Mouse (Mus musculus) embryonic facial prominence, embryonic 14.5 days (tissue): ENCODE results near the gene Mars2. TPM values are rescaled to one million over a fixed set of nuclear protein-coding genes. Genes with fewer than 3 reads are reported as not detected.

Source experiments
- ATAC-seq: fragments of 200-750 bp; cut with Nextera tagmentation; 2 replicates; pipeline ENCODE4 v1.8.0; 2017; ENCODE audit warnings: low read depth, moderate number of reproducible peaks, moderate TSS enrichment
- DNase-seq: peaks from one replicate; pipeline ENCODE4 v3.0.0-alpha.2; 2015; ENCODE audit warnings: low spot score
- H3K27ac ChIP-seq: fragments of 300-500 bp; sonication (generic); replicated peaks from 2 replicates; pipeline ENCODE4 v1.5.1; 2014; ENCODE audit warnings: low read depth, mild to moderate bottlenecking, low read length, moderate library complexity
- H3K27me3 ChIP-seq: fragments of 300-500 bp; sonication (generic); replicated peaks from 2 replicates; pipeline ENCODE4 v1.6.1; 2014; ENCODE audit warnings: low read length; ENCODE audit not compliant: control insufficient read depth, insufficient read depth
- H3K36me3 ChIP-seq: fragments of 300-500 bp; sonication (generic); 2 replicates; pipeline ENCODE4 v1.6.1; 2014; ENCODE audit warnings: low read length, mixed read lengths; ENCODE audit not compliant: control insufficient read depth, insufficient read depth
- H3K4me1 ChIP-seq: fragments of 300-500 bp; sonication (generic); 2 replicates; pipeline ENCODE4 v1.6.1; 2014; ENCODE audit warnings: antibody characterized with exemption, low read length; ENCODE audit not compliant: control insufficient read depth, insufficient read depth
- H3K4me2 ChIP-seq: fragments of 300-500 bp; sonication (generic); 2 replicates; pipeline ENCODE4 v1.6.1; 2014; ENCODE audit warnings: low read depth, mild to moderate bottlenecking, low read length, moderate library complexity, mixed read lengths
- H3K4me3 ChIP-seq: fragments of 300-500 bp; sonication (generic); 2 replicates; pipeline ENCODE4 v1.5.1; 2014; ENCODE audit warnings: low read depth, mild to moderate bottlenecking, low read length
- H3K9ac ChIP-seq: fragments of 300-500 bp; sonication (generic); 2 replicates; pipeline ENCODE4 v1.6.1; 2014; ENCODE audit warnings: low read depth, mild to moderate bottlenecking, low read length, moderate library complexity, mixed read lengths
- H3K9me3 ChIP-seq: fragments of 300-500 bp; sonication (generic); 2 replicates; pipeline ENCODE4 v1.6.1; 2016; ENCODE audit warnings: low read length; ENCODE audit not compliant: control insufficient read depth
- WGBS: fragments of 180-500 bp; shearing (Covaris S2); extraction: QIAGEN DNeasy Blood & Tissue Kit; methylation state at CpG from one replicate; pipeline ENCODE4 v1.1.7; 2014; 5-methylcytosine and 5-hydroxymethylcytosine counted together
- polyA plus RNA-seq: library from polyadenylated mRNA; unstranded; fragments of >200 nt; fragmentation: Nextera tagmentation; extraction: Ambion mirVana; gene quantifications from 2 replicates; pipeline ENCODE4 v1.2.1, GENCODE M21; 2014

Gene Mars2
- polyA plus RNA-seq, 1 experiment from 2014 or later, result 3.3 TPM

- no peak overlapping the region for H3K9ac ChIP-seq
- no peak overlapping the region for H3K27ac ChIP-seq
- ATAC-seq (no peak), DNase-seq (no peak)
- no peak overlapping the region for H3K4me3 ChIP-seq
- no peaks in the 10 kb centered on the region for H3K9me3 ChIP-seq
- H3K27me3 ChIP-seq, result no peaks in the 10 kb centered on the region
- H3K4me1 ChIP-seq, result peaks cover 7% of the 10 kb centered on the region; the same call in 1 of the 2 replicates
- no peak overlapping the region for H3K4me2 ChIP-seq
- WGBS, result 87% methylated on average over 6 of the region's 6 CpGs
- peaks cover 5% of the 10 kb centered on the region; the same call in 1 of the 2 replicates for H3K36me3 ChIP-seq
Measured at GRCm38 (mm10) chr1:55213936-55214335, 23.0 kb upstream of the Mars2 start.

DNA sequence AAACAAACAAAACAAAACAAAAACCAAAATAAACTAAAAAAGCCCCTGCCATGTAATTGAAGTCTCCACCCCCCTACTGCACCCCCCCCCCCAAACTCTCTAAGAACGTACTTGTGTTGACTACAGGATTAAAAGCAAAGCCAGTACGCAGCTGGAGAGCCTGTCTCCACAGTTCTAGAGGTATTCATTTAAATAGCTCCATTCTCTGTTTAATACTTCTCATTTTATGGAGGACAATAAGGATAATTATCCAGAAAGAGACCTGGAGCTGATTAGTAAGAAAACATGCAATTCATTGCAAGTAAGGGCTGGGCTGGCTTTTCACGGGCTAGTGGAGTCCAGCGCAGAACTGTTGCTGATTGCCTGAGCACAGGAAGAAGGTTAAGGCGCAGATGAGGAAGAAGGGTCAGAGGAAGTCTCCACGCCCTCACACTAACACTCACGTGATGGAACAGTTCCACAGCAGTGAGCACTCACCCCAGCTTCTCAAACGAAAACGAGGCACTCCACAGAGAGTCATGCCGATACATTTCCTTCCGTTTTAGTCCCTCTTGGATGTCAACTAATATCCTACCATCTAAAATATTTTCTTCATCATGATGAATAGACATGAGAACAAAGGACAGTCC, 21.7 kb upstream of the Mars2 start:
- Histone ChIP-seq H3K4me1 (peaks cover 6% of the 10 kb centered on the region; the same call in 1 of the 2 replicates), H3K9me3 (no peaks in the 10 kb centered on the region), H3K27me3 (no peaks in the 10 kb centered on the region), H3K36me3 (peaks cover 5% of the 10 kb centered on the region; the same call in 1 of the 2 replicates), H3K9ac (no peak overlapping the region), H3K4me3 (no peak overlapping the region), H3K4me2 (no peak overlapping the region), H3K27ac (0 out of 2 replicates have a peak overlapping the region, but pooled peaks have one; percentile 21)
- ATAC-seq (peak; percentile 55; the same call in 1 of the 2 replicates), DNase-seq (no peak)
- 49% methylated on average over 11 of the region's 11 CpGs for WGBS

DNA sequence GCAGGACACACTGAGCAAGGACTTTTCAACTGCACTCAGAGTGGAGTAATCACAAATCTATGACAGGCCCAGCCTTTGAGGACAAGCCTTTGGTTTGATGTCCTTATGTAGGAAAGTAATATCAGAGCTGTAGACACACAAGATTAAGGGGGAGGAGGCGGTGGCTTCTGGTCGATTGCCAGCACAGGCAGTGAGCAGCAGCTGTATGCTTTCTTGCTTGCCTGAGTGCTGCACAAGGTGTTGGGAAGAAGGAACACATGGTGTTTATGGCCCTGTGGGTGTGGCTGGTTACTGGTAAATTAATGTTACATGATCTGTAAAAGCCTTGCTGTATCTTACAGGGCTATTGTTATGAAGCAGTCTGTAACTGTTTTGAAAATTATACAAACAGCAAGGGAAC, 19.8 kb upstream of the Mars2 start:
- H3K4me1 ChIP-seq, result no peaks in the 10 kb centered on the region; the same call in 1 of the 2 replicates
- H3K4me3 ChIP-seq, result no peak overlapping the region
- no peaks in the 10 kb centered on the region for H3K27me3 ChIP-seq
- no peaks in the 10 kb centered on the region for H3K9me3 ChIP-seq
- H3K36me3 ChIP-seq, result 0 out of 2 replicates have a peak, but pooled peaks cover 5% of the 10 kb centered on the region
- 50% methylated on average over 2 of the region's 2 CpGs for WGBS
- DNase-seq (peak; percentile 63), ATAC-seq (peak; percentile 55; the same call in 1 of the 2 replicates)
- no peak overlapping the region for H3K4me2 ChIP-seq
- H3K27ac ChIP-seq, result no peak overlapping the region
- H3K9ac ChIP-seq, result no peak overlapping the region

DNA sequence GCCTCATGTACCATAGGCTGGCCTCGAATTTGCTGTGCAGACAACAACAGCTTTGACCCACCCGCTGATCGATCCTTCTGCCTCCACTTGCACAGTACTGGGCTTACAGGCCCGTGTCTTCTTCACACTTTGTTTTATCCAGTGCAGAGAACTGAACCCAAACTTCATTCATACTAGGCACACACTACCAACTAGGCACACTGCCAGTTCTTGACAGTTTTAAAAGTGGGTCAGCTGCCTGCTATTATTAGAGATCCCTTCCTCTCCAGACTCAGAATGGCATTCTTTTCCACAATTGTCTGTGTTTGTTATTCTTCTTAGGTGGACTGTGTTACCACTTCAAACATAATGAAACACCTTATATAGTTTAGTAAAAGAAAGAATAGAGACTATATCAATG, 15.6 kb upstream of the Mars2 start:
- no peak overlapping the region for H3K9ac ChIP-seq
- H3K4me3 ChIP-seq, result no peak overlapping the region
- DNase-seq (peak; percentile 44), ATAC-seq (no peak)
- WGBS, result 75% methylated on average over 4 of the region's 4 CpGs
- no peaks in the 10 kb centered on the region for H3K27me3 ChIP-seq
- peaks cover 4% of the 10 kb centered on the region; the same call in 1 of the 2 replicates for H3K4me1 ChIP-seq
- H3K36me3 ChIP-seq, result no peaks in the 10 kb centered on the region
- no peaks in the 10 kb centered on the region for H3K9me3 ChIP-seq
- no peak overlapping the region for H3K27ac ChIP-seq
- no peak overlapping the region for H3K4me2 ChIP-seq

- no peak for DNase-seq
- ATAC-seq, result no peak
- Histone ChIP-seq H3K9ac (no peak overlapping the region), H3K4me2 (no peak overlapping the region), H3K4me1 (peaks cover 7% of the 10 kb centered on the region; the same call in 1 of the 2 replicates), H3K9me3 (no peaks in the 10 kb centered on the region), H3K4me3 (no peak overlapping the region), H3K27ac (no peak overlapping the region), H3K27me3 (no peaks in the 10 kb centered on the region), H3K36me3 (no peaks in the 10 kb centered on the region)
- WGBS, result 86% methylated on average over 7 of the region's 7 CpGs
Measured at GRCm38 (mm10) chr1:55223026-55223425, 14.0 kb upstream of the Mars2 start.

- Histone ChIP-seq H3K27me3 (no peaks in the 10 kb centered on the region), H3K36me3 (no peaks in the 10 kb centered on the region), H3K4me1 (peaks cover 7% of the 10 kb centered on the region; the same call in 1 of the 2 replicates), H3K9ac (peak overlapping the region; percentile 38), H3K27ac (peak overlapping the region; percentile 91), H3K4me3 (peak overlapping the region; percentile 59), H3K4me2 (peak overlapping the region; percentile 56), H3K9me3 (no peaks in the 10 kb centered on the region)
- 21% methylated on average over 11 of the region's 11 CpGs for WGBS
- ATAC-seq, result 0 out of 2 replicates have a peak, but pooled peaks have one; percentile 31
- peak; percentile 78 for DNase-seq
Measured at GRCm38 (mm10) chr1:55224111-55224510, 12.9 kb upstream of the Mars2 start.

DNA sequence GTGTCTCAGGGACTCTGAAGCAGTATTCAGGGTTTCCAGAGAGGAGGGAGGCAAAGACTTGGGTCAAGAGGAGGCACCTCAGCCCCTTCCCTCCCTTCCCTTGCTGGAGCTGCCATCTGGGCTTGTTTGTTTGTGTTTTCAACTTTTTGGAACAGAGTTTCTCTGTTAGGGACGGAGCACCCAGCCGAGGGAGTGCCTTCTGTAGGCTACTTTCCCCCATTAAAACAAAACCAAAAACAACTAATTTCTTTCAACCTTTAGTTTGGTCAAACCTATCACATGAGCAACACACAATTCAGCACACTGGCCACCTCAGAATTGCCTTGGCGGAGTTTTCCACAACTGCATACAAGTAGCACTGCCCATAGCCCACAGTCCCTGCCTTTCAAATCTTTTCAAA, 11.6 kb upstream of the Mars2 start:
- Histone ChIP-seq H3K4me3 (peak overlapping the region; percentile 59), H3K36me3 (no peaks in the 10 kb centered on the region), H3K9ac (peak overlapping the region; percentile 77), H3K9me3 (no peaks in the 10 kb centered on the region), H3K27ac (peak overlapping the region; percentile 91), H3K4me1 (peaks cover 7% of the 10 kb centered on the region; the same call in 1 of the 2 replicates), H3K27me3 (no peaks in the 10 kb centered on the region), H3K4me2 (peak overlapping the region; percentile 56)
- ATAC-seq (0 out of 2 replicates have a peak, but pooled peaks have one; percentile 20), DNase-seq (peak; percentile 42)
- WGBS, result 24% methylated on average over 3 of the region's 3 CpGs

DNA sequence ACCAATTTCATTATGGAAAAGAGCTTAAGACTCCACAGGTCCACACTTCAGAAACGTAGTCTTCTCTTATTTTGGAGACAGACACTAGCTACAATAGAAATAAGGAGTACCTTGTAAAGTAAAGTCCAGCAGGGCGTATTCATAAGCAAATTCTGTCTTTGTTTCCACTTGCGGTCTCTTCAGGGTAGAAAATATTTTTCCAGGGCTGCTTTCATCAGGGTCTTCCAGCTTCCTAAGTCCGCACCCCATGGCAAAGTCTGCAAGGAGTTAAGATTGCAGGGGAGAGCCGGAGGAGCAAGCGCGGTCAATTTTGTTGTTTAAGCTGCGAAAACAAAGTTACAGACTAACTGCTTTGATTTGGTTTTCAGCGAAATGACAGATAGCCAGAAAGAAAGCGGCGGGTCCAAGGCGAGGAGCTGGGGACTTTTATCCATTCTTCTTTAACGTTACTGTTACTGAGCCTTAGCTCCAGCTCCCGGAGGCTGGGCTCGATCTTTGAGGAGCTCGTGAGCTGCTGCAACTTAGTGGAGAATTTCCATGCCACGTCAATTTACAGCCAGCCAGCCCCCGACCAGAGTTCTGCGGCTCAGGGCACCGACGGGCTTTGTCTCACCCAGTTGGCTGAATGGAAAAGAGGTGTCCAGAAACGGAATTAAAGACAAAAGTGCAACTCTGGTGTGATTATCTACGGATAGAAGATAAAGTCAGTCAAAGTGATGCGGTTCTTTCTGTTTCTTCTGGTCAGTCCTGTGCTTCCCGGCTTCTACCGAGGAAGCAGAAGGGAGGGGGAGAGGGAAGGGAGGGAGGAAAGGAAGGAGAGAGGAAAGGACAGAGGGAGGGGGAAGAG, 10.7 kb upstream of the Mars2 start, which contains the start of gene Rftn2:
Rftn2 (minus strand) TSS at position 772 of the 847 bp plus-strand sequence.
- ATAC-seq (peak; percentile 77), DNase-seq (peak; percentile 72)
- no peaks in the 10 kb centered on the region for H3K36me3 ChIP-seq
- no peaks in the 10 kb centered on the region for H3K9me3 ChIP-seq
- H3K27ac ChIP-seq, result peak within 1 kb of the TSS; percentile 91
- H3K27me3 ChIP-seq, result no peaks in the 10 kb centered on the region
- WGBS, result 2% methylated on average over 26 of the region's 26 CpGs
- H3K4me2 ChIP-seq, result peak within 1 kb of the TSS; percentile 56
- H3K9ac ChIP-seq, result peak within 1 kb of the TSS; percentile 77
- H3K4me1 ChIP-seq, result peaks cover 7% of the 10 kb centered on the region; the same call in 1 of the 2 replicates
- H3K4me3 ChIP-seq, result peak within 1 kb of the TSS; percentile 59
